Mouse (Mus musculus): ENCODE measurements around the gene Ugt1a6b. TPM values are rescaled to one million over a fixed set of nuclear protein-coding genes. Genes with fewer than 3 reads are reported as not detected.

The Ugt1a6b gene
- polyA plus RNA-seq, 2 experiments: 0.24 to 1.0 TPM

DNA sequence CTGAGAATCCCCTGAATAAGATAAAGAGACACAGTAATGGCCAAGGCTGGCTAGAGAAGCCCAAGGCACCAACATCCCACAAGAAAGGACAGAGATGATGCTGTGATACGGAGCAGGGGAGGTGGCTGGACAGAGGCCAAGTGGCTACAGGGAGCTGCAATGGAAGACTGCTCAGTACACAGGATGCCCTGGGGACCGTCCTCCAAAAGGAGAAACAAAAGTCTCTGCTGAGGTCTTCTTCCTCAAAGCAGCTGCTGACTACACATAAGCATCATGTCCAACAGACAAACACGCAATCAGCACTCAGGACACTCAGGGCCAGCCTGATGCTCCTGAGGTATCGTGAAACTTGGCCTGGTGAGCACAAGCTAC lies 161.8 kb downstream of the Ugt1a6b start:
- no peak overlapping the region for H3K4me2 ChIP-seq (replicated peaks; ENCODE audit: low read depth, low read length, severe bottlenecking)
- peaks cover 100% of the 10 kb centered on the region for H3K36me3 ChIP-seq (ENCODE audit: control insufficient read depth, insufficient read depth, low read length)
- no peak overlapping the region for H3K27ac ChIP-seq (replicated peaks; ENCODE audit: low read depth, low read length)
- no peak overlapping the region for H3K4me3 ChIP-seq (replicated peaks; ENCODE audit: low read length)
- TF ChIP-seq POLR2A (IDR thresholded peaks at IDR 0.05; ENCODE audit: borderline replicate concordance, extremely low read depth, insufficient read depth, insufficient read length): no peak
- no peaks in the 10 kb centered on the region for H3K4me1 ChIP-seq (ENCODE audit: control insufficient read depth, insufficient read depth, low read length)
- no peak for DNase-seq (ENCODE audit: low spot score)
- no peaks in the 10 kb centered on the region for H3K9me3 ChIP-seq (ENCODE audit: control insufficient read depth, low read length)
- WGBS: 83% methylated on average over 4 of the region's 4 CpGs
- H3K9ac ChIP-seq (ENCODE audit: low read depth, low read length, severe bottlenecking): no peak overlapping the region
- no peaks in the 10 kb centered on the region for H3K27me3 ChIP-seq (ENCODE audit: control insufficient read depth, insufficient read depth, low read length)
- no peak for ATAC-seq (ENCODE audit: low FRiP score, low read depth)

DNA sequence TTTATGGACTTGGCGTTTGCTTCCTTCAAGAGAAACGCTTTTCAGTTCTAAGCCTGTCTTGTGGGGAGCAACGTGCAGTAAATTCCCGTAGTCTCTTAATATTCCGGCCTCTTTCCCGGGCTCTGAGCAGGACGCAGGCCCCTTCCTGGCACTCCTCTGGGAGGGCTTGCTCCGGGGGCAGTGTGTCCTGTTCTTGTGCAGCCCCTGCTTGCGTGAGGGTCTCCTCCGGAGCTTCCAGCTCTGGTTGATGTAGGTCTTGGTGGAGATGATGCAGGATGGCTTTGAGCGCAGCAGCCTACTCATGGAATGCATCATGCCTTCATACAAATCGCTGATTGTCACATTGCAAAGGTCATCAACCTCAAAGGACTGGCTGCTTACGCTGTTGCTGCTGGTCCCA lies 163.1 kb downstream of the Ugt1a6b start:
- H3K4me1 ChIP-seq (ENCODE audit: control insufficient read depth, insufficient read depth, low read length): no peaks in the 10 kb centered on the region
- peaks cover 90% of the 10 kb centered on the region for H3K36me3 ChIP-seq (ENCODE audit: control insufficient read depth, insufficient read depth, low read length)
- no peak overlapping the region for H3K4me3 ChIP-seq (replicated peaks; ENCODE audit: low read length)
- 89% methylated on average over 13 of the region's 13 CpGs for WGBS
- no peak for ATAC-seq (ENCODE audit: low FRiP score, low read depth)
- H3K27ac ChIP-seq (replicated peaks; ENCODE audit: low read depth, low read length): no peak overlapping the region
- no peaks in the 10 kb centered on the region for H3K27me3 ChIP-seq (ENCODE audit: control insufficient read depth, insufficient read depth, low read length)
- TF ChIP-seq POLR2A (IDR thresholded peaks at IDR 0.05; ENCODE audit: borderline replicate concordance, extremely low read depth, insufficient read depth, insufficient read length): no peak
- no peak overlapping the region for H3K4me2 ChIP-seq (replicated peaks; ENCODE audit: low read depth, low read length, severe bottlenecking)
- H3K9ac ChIP-seq (ENCODE audit: low read depth, low read length, severe bottlenecking): no peak overlapping the region
- DNase-seq (ENCODE audit: low spot score): no peak
- no peaks in the 10 kb centered on the region for H3K9me3 ChIP-seq (ENCODE audit: control insufficient read depth, low read length)

GRCm38 (mm10) chr1:88267489-88267888 lies 164.4 kb downstream of the Ugt1a6b start:
- no peak for DNase-seq (ENCODE audit: low spot score)
- no peak for TF ChIP-seq POLR2A (IDR thresholded peaks at IDR 0.05; ENCODE audit: borderline replicate concordance, extremely low read depth, insufficient read depth, insufficient read length)
- Histone ChIP-seq H3K27me3 (ENCODE audit: control insufficient read depth, insufficient read depth, low read length) (no peaks in the 10 kb centered on the region), H3K36me3 (ENCODE audit: control insufficient read depth, insufficient read depth, low read length) (peaks cover 90% of the 10 kb centered on the region), H3K9me3 (ENCODE audit: control insufficient read depth, low read length) (no peaks in the 10 kb centered on the region), H3K4me2 (replicated peaks; ENCODE audit: low read depth, low read length, severe bottlenecking) (no peak overlapping the region), H3K27ac (replicated peaks; ENCODE audit: low read depth, low read length) (no peak overlapping the region), H3K4me3 (replicated peaks; ENCODE audit: low read length) (no peak overlapping the region), H3K4me1 (ENCODE audit: control insufficient read depth, insufficient read depth, low read length) (no peaks in the 10 kb centered on the region), H3K9ac (ENCODE audit: low read depth, low read length, severe bottlenecking) (no peak overlapping the region)
- ATAC-seq (ENCODE audit: low FRiP score, low read depth): 0 out of 2 replicates have a peak, but pooled peaks have one; percentile 0
- 91% methylated on average over 6 of the region's 6 CpGs for WGBS

DNA sequence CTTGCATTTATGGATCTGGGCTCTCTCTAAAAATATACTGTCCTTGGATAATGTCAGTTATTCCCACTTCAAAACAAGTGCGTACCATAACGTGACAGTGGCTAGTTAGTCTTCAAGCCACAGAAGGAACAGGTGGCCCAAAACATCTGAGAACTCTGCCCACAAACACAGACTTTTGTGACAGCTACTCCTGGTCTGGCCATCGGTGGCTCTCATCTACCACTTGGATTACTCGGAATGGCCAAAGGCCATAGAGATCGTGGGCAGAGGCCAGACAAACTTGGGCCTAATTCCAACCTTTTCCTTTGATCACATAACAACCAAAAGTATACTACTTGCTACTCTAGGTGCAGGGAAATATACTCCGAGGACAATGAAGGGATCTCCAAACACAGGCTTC lies 165.0 kb downstream of the Ugt1a6b start:
- ATAC-seq (ENCODE audit: low FRiP score, low read depth) (0 out of 2 replicates have a peak, but pooled peaks have one; percentile 1), DNase-seq (ENCODE audit: low spot score) (no peak)
- WGBS: 88% methylated on average over 6 of the region's 6 CpGs
- H3K4me1 ChIP-seq (ENCODE audit: control insufficient read depth, insufficient read depth, low read length): no peaks in the 10 kb centered on the region
- no peak overlapping the region for H3K9ac ChIP-seq (ENCODE audit: low read depth, low read length, severe bottlenecking)
- H3K27ac ChIP-seq (replicated peaks; ENCODE audit: low read depth, low read length): no peak overlapping the region
- H3K27me3 ChIP-seq (ENCODE audit: control insufficient read depth, insufficient read depth, low read length): no peaks in the 10 kb centered on the region
- TF ChIP-seq POLR2A (IDR thresholded peaks at IDR 0.05; ENCODE audit: borderline replicate concordance, extremely low read depth, insufficient read depth, insufficient read length): no peak
- no peak overlapping the region for H3K4me3 ChIP-seq (replicated peaks; ENCODE audit: low read length)
- H3K9me3 ChIP-seq (ENCODE audit: control insufficient read depth, low read length): no peaks in the 10 kb centered on the region
- H3K36me3 ChIP-seq (ENCODE audit: control insufficient read depth, insufficient read depth, low read length): peaks cover 90% of the 10 kb centered on the region
- no peak overlapping the region for H3K4me2 ChIP-seq (replicated peaks; ENCODE audit: low read depth, low read length, severe bottlenecking)

Other genes with a start within 250 kb of the Ugt1a6b start
- gene Dgkd, start 250.0 kb upstream of the Ugt1a6b start, polyA plus RNA-seq (2012; rRNA removed): 35.5 and 38.7 TPM in 2 replicates
- gene Dgkd, start 250.0 kb upstream of the Ugt1a6b start, polyA plus RNA-seq (2014; fragmentation: Nextera tagmentation; extraction: Ambion mirVana): 26.7 and 30.2 TPM in 2 replicates
- 33.2 and 35.2 TPM in 2 replicates for gene Usp40, start 94.7 kb upstream of the Ugt1a6b start, polyA plus RNA-seq (2012; rRNA removed)
- 36.2 and 44.1 TPM in 2 replicates for gene Usp40, start 94.7 kb upstream of the Ugt1a6b start, polyA plus RNA-seq (2014; fragmentation: Nextera tagmentation; extraction: Ambion mirVana)
- gene Ugt1a10, start 47.9 kb upstream of the Ugt1a6b start, polyA plus RNA-seq (2012; rRNA removed): not detected in 2 replicates
- not detected in 2 replicates for gene Ugt1a10, start 47.9 kb upstream of the Ugt1a6b start, polyA plus RNA-seq (2014; fragmentation: Nextera tagmentation; extraction: Ambion mirVana)
- gene Ugt1a9, start 32.5 kb upstream of the Ugt1a6b start, polyA plus RNA-seq (2012; rRNA removed): not detected in 2 replicates
- not detected in 2 replicates for gene Ugt1a9, start 32.5 kb upstream of the Ugt1a6b start, polyA plus RNA-seq (2014; fragmentation: Nextera tagmentation; extraction: Ambion mirVana)
- gene Ugt1a8, start 15.4 kb upstream of the Ugt1a6b start, polyA plus RNA-seq (2012; rRNA removed): not detected in 2 replicates
- gene Ugt1a8, start 15.4 kb upstream of the Ugt1a6b start, polyA plus RNA-seq (2014; fragmentation: Nextera tagmentation; extraction: Ambion mirVana): not detected in 2 replicates
- gene Ugt1a7c, start 8.2 kb upstream of the Ugt1a6b start, polyA plus RNA-seq (2012; rRNA removed): 2.0 and 2.2 TPM in 2 replicates
- 2.5 and 2.6 TPM in 2 replicates for gene Ugt1a7c, start 8.2 kb upstream of the Ugt1a6b start, polyA plus RNA-seq (2014; fragmentation: Nextera tagmentation; extraction: Ambion mirVana)
- gene Ugt1a6a, start 31.6 kb downstream of the Ugt1a6b start, polyA plus RNA-seq (2012; rRNA removed): 1.9 and 2.3 TPM in 2 replicates
- 2.9 and 5.4 TPM in 2 replicates for gene Ugt1a6a, start 31.6 kb downstream of the Ugt1a6b start, polyA plus RNA-seq (2014; fragmentation: Nextera tagmentation; extraction: Ambion mirVana)
- 0.08 and 0.19 TPM in 2 replicates for gene Ugt1a5, start 62.8 kb downstream of the Ugt1a6b start, polyA plus RNA-seq (2012; rRNA removed)
- gene Ugt1a5, start 62.8 kb downstream of the Ugt1a6b start, polyA plus RNA-seq (2014; fragmentation: Nextera tagmentation; extraction: Ambion mirVana): not detected in 2 replicates
- 0.04 and 0.08 TPM in 2 replicates for gene Ugt1a2, start 97.3 kb downstream of the Ugt1a6b start, polyA plus RNA-seq (2012; rRNA removed)
- not detected in 2 replicates for gene Ugt1a2, start 97.3 kb downstream of the Ugt1a6b start, polyA plus RNA-seq (2014; fragmentation: Nextera tagmentation; extraction: Ambion mirVana)
- gene Dnajb3, start 102.5 kb downstream of the Ugt1a6b start, polyA plus RNA-seq (2012; rRNA removed): 9.1 and 10.2 TPM in 2 replicates
- gene Dnajb3, start 102.5 kb downstream of the Ugt1a6b start, polyA plus RNA-seq (2014; fragmentation: Nextera tagmentation; extraction: Ambion mirVana): 9.4 and 10.5 TPM in 2 replicates
- gene Ugt1a1, start 108.7 kb downstream of the Ugt1a6b start, polyA plus RNA-seq (2012; rRNA removed): 1.5 and 2.3 TPM in 2 replicates
- gene Ugt1a1, start 108.7 kb downstream of the Ugt1a6b start, polyA plus RNA-seq (2014; fragmentation: Nextera tagmentation; extraction: Ambion mirVana): 4.3 and 5.8 TPM in 2 replicates
- gene Mroh2a, start 123.7 kb downstream of the Ugt1a6b start, polyA plus RNA-seq (2012; rRNA removed): 0.15 and 0.20 TPM in 2 replicates
- 1.7 and 2.2 TPM in 2 replicates for gene Mroh2a, start 123.7 kb downstream of the Ugt1a6b start, polyA plus RNA-seq (2014; fragmentation: Nextera tagmentation; extraction: Ambion mirVana)
- gene Hjurp, start 174.4 kb downstream of the Ugt1a6b start, polyA plus RNA-seq (2012; rRNA removed): 277 and 360 TPM in 2 replicates
- 139 and 150 TPM in 2 replicates for gene Hjurp, start 174.4 kb downstream of the Ugt1a6b start, polyA plus RNA-seq (2014; fragmentation: Nextera tagmentation; extraction: Ambion mirVana)
- not detected in 2 replicates for gene Trpm8, start 174.4 kb downstream of the Ugt1a6b start, polyA plus RNA-seq (2012; rRNA removed)
- gene Trpm8, start 174.4 kb downstream of the Ugt1a6b start, polyA plus RNA-seq (2014; fragmentation: Nextera tagmentation; extraction: Ambion mirVana): not detected in 2 replicates

All from limb, embryonic 14.5 days (tissue).